Mouse (Mus musculus): ENCODE measurements around the gene Aplp2.

Aplp2 gene

DNA sequence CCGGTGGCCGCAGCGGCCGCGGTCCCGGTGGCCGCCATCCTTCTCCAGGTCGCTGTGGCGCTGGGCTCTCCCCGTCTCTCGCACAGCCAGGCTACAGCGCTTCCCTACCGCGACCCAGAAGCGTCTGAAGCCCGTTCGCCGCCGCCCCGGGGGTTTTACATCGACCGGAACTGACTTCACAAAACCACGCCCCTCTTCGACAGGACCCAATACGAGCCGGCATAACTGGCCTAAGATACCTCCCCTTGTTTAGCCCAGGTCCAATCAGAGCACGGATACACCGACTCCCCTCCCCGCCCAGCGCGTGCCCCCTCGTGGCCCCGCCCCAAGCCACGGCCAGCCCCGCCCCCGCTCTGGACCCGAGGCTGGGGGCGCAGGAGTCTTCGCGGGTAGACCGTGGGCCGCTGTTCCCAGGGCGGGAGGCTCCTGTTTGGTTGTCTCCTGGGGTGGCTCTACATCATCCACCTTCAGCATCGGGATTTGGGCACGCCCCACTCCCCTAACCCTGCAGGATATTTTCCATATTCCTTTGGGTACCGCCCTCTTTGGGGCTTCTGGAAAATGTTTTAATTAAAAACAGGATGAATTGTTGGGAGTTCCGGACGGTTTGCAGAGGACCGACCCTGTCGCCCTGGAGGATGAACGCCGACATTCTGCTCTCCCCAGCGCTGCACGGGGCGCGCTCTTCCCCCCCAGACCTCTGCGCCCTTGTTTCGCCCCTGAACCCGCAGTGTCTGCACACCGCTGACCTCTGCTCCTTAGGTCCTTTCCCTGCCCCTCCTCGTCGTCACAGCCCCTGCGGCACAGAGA, at the start of gene Aplp2:
Aplp2 (minus strand) TSS at position 126 of the 810 bp plus-strand sequence.
- DNase-seq (ENCODE audit: low read depth, low spot score): peak; percentile 99

DNA sequence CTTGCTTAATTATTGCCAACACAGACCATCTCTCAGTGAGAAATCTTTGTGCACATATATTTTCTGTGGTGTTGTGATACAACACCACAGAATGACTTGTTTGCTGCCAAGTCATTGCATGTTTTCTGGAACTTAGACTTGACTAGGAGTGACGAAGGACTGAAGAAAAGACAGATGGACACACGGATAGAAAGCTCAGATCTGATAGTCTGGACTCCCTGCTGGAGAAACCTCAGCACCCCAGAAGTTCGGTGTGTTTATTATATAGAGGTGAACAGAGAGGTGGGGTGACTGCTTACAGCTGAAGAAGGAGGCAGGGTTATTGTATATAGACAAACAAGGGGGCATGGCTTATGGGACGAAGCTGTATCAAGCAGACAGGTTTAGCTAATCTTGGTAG, 48.6 kb upstream of the Aplp2 start:
- no peak for DNase-seq (ENCODE audit: low read depth, low spot score)

DNA sequence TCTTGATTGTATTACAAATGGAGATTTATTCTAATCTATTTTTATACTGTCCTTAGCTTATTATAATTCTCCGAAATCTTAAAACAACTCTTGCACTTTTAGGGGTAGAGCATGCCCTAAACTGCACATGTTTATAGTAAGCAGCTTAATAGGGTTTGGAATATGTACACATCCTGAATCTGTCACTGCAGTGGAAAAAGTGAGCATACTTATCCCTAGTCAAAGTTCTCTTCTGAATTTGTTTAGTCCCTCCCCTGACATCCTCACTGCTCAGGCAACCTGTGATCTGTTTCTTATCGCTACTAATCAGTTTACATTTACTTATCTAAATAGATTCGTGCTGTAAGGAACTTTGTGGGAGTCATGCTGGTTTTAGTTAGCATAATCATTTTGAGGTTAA, 46.6 kb upstream of the Aplp2 start:
- DNase-seq (ENCODE audit: low read depth, low spot score): no peak

DNA sequence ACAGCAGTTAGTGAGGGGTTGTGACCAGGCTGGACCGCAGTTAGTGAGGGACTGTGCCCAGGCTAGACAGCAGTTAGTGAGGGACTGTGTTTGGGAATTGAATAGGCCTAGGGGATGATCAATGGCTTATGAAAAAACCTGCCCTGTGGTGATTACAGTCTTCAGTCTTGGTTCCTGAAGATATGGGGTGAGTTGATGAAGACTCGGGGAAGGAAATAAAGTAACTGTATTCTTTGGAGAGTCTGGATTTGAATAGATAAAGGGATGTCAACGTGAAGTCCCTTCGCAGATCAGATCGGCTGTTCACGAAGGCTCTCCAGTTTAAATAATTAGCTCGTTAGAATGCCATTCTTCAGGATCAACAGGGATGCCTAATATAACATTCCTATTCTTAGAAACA, 44.3 kb upstream of the Aplp2 start:
- DNase-seq (ENCODE audit: low read depth, low spot score): no peak

DNA sequence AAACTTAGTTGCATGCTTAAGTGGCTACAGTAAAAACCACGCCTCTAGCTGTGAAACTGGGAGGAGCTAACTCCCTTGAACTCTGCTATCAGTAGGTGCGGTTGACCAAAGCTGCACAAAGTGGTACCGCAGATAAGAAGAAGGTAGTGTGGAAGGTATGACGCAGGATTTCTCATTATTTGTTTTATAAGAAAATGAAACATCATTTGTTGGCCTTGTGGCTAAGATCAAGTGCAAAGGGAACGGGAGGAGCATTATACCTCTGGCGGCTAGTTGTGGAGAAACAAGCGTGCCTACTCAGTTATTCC, 43.0 kb upstream of the Aplp2 start:
- DNase-seq (ENCODE audit: low read depth, low spot score): no peak

DNA sequence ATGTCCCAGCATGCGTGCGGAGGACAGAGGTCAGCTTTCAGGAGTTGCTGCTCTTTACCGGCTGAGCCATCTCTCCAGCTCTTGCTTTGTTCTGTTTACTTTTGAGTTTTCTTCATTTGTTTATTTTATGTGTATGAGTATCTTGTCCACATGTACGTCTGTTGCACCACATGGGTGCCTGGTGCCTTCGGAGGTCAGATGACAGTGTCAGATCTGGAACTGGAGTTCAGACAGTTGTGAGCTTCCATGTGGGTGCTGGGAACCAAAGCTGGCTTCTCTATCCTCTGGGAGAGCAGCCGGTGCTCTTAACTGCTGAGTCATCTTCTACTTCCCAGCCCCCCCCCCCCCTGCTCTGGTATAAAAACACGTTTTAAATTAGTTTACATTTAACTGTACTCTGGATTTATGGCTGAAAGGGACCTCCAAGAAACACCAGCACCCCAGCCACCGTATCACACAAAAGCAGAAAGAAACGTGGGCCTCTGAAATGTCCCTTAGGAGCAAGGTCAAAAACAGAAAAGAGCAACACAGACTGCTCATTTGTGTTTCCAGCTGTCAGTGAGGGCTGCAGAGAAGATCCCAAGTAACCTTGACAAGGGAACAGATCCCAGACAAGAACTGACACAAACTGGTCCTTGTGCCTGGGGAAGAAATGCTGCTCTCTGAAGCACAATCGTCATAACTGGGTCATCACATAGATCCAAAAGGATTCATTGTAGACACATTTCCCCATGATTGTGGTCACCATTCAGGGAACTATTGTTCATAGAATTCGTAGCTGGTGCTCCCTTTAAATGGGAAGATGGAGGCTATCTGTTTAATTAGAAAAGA, 42.5 kb upstream of the Aplp2 start:
- no peak for DNase-seq (ENCODE audit: low read depth, low spot score)

DNA sequence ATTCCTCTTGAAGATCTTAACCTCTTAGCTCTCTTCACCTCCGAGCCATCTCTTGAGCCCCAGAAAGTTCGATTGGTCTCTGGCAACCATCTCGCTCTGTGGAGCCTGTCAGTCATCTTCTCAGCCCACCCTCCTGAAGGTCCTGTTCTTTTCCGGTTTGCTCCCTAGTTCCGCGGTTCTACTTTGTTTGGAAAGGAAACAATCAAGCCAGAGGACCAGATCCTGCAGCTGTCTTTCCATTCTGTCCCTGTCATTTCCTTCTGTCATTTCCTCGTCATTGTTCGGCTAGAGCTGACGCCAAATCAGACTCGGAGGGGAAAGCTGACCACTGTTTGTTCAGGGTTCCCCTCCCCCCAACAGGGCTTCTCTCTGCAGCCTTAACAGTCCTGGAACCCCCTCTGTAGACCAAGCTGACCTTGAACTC, 41.7 kb upstream of the Aplp2 start:
- DNase-seq (ENCODE audit: low read depth, low spot score): peak; percentile 31

DNA sequence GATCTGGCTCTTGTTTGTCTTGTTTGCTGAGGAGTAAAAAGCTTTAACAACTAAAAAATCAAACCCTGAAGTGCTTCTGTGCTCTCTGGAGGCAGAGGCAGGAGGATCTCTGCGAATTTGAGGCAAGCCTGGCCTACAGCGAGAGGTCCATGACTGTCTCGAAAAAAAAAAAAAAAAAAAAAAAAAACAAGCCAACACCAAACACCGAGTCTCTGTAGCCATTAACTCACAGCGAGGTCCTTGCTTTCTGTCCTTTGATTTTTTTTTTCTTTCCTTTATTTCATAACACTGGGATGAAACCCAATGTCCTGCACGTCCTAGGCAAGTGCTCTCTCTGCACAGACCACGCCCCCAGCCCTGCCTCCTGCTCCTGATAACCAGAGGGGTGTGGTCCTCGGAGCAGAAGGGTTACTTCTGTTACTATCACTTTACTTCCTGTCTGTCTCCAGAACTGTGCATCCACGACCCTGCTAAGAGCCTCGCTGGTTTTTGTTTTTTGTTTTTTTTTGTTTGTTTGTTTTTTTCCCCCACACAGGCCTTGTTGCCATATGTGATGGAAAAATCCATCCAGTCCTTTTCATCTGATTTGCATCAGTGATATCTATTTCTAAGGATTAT, 40.7 kb upstream of the Aplp2 start:
- DNase-seq (ENCODE audit: low read depth, low spot score): peak; percentile 26

DNA sequence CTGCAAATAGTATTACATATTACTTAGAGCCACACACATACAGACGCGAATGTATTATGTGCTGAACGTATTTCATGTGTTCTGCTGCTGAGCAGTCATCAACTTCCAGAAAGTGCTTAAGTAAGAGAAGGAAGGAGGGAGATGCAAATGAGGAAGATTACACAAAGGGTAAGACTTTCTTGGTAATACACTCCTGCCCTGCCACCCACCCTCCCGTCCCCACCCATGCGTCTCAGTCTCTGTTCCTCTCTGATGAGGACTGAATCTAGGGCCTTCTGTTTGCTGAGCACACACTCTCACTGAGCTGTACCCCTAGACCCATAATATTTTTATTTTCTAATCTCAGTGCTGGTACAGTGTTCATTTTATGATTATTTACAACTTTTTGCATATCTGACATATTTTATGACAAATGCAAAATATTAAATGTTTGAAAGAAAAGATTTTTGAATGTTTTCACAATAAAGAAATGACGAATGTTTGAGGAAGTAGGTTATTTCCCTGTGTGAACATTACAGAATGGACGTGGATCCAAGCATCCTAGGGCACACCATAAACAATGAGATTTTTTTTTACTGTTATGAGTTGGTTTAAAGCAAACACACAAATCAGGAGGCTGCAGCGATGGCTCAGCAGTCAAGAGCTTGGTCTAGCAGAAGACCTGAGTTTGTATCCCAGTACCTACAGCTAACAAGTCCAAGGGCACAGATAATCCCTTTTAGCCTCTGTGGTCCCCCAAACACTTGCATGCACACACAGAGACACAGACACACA, 36.0 kb upstream of the Aplp2 start:
- DNase-seq (ENCODE audit: low read depth, low spot score): peak; percentile 13

DNA sequence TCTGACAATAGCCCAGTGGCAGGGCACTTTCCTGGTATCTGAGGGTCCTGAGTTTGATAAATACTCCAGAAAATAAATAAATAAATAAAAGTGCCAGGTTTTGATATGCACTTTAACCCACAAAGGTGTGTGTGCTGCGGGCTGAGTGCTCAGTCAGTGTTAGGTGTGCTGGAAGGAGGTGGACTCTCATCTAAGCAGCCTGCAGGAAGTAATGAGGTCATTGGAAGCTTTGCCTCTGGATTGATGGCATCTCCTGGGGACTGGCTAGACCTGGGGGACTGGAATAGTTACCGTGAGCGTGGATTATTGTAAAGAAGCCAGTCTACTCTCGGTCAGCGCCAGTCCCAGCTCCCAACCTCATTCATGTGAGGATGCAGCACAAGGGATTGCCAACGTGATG, 34.8 kb upstream of the Aplp2 start:
- DNase-seq (ENCODE audit: low read depth, low spot score): no peak

DNA sequence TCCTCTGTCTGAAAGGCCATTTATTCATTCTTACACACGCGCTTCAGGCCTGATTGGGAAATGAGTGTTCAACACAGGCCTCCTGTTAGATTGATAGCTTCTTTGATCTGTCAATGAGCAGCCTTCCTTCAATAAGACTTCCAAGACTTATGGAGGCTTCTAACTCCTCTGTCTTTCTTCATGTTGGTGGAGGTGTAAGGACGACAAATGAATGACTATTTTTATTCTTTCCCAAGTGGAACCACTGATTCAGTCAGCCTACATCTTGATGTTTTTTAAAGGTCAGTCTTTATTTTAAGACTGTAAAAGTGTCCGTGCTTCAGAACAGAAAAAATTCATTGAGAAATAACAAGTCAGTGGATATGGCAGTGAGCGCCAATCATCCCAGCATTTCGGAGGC, 33.4 kb upstream of the Aplp2 start:
- no peak for DNase-seq (ENCODE audit: low read depth, low spot score)

DNA sequence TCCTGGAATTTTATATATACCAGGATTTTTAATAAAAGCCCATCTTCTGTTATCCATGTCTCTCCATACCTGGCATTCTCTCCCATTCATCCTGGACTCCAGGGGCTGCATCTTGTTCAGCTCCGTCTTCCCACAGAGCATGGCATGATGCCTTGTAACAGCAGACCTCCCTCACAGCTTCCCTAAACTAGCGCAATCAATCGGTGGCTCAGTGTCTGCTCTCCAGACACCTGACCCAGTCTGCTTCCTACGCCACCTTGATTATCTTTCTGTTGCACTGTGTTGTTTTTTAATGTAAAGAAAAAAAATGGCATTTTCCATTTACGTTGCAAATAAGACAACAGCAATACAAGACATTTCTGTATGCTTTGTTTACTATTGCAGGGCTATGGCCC, 32.3 kb upstream of the Aplp2 start:
- DNase-seq (ENCODE audit: low read depth, low spot score): no peak

DNA sequence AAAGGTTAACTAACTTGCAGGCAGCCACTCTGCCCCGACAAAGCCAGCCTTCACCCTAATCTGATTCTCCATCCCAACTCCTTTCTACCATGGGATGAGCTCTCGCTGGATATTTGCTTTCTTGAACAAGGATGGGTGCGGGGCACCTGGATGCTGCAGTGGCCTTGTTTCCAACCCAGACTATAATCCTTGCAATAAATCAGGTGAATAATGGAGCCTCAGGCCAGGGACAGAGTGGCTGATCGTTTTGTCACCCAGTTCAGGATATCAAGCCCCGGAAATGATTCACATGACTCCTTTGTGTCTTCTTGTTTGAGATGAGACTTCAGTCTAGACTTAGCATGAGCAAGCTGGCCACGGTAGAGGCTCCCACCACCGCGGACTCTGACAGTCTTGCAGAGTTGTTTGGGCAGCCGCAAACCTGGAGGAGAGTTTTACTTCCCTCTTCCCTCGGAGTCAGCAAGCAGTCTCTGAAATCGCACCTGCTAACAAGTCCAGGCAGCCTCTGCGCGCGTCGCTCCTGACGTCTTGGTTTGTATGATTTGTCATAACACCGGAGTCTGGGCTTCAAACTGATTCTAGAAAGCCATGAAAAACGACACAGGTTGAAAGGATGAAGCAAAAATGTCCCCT, 31.8 kb upstream of the Aplp2 start:
- no peak for DNase-seq (ENCODE audit: low read depth, low spot score)

DNA sequence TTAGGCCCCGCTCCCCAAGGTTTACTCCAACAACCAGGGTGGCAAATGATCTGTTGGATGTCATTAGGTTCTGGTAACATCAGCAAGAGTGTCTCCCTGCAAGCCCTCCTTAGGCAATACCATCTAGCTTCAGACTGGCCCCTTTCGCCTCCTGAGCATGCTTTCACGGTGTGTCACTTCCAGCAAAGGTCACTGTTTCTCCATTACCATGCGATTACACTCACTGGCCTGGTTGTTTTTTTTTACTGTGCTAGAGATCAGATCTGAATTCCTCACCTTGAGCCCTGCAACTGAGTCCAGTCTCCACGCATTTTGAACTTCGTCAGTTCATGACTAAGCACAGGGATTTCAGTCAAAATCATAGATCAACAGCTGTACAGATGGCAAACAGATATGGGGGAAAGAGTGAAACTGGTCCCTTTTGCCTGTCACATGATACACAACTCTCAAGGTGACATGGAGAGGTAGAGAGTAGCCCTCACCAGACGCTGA, 29.6 kb upstream of the Aplp2 start:
- no peak for DNase-seq (ENCODE audit: low read depth, low spot score)

DNA sequence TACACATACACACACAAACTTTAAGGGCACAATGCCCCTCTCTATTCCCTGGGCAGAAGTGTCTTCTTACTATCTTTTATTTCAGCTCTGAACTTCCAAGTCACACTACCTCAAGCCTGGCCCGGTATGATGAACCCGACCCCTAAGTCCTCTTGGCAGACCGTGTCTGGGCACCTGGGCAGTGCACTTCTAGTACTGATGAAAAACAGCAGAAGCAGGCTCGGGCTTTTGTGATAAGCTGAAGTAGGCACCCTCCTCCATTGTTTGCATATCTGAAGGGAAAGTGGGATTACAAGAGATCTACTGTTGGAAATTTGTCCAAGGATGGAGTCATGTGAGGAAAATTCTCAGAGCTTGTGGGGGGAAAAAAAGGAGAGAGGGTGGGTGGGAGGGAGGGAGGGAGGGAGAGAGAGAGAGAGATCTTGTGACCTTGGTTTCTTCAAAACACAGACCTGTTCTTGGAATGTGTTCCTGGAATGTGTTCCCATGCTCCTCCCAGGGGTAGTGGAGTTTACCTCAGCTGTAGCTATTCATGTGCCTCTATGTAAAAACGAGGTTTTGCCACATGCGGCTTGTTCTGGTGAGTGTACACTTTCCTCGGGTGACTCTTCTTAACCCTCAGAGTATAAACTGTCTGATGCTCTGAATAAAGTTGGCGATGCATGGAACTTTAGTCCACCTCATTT, 29.1 kb upstream of the Aplp2 start:
- no peak for DNase-seq (ENCODE audit: low read depth, low spot score)

DNA sequence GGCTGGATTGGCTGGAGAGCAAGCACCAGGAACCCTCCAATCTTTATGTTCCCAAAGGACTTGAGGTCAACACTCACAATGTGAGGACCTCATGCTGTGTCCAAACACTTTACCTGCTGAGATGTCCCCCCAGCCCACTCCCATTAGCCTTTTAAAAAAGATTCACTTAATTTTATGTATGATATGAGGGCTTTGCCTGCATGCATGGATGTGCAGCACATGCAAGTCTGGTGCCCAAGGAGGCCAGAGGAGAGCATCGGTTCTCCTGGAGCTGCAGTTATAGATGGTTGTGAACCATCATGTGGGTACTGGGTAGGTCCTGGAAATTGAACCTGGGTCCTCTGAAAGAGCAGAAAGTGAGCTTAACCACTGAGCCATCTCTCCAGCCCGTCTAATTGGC, 27.9 kb upstream of the Aplp2 start:
- no peak for DNase-seq (ENCODE audit: low read depth, low spot score)

DNA sequence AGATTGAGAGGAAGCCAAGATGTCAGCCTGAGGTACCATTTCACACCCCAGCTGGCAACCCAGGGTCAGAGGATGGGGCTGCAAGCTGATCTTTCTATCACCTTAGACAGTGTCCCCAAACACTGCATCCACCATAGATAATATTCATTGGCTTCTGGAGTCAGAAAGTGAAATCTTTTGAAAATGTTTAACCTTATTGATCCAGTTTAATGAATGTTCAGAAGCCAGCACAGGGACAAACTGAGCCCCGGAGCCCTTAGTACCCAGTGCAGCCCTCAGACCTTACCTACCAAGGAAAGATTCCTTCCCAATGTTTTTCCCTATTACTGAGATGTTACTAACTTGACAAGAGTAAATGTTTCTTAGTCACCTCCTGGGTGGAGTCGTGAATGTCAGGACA, 26.9 kb upstream of the Aplp2 start:
- no peak for DNase-seq (ENCODE audit: low read depth, low spot score)

DNA sequence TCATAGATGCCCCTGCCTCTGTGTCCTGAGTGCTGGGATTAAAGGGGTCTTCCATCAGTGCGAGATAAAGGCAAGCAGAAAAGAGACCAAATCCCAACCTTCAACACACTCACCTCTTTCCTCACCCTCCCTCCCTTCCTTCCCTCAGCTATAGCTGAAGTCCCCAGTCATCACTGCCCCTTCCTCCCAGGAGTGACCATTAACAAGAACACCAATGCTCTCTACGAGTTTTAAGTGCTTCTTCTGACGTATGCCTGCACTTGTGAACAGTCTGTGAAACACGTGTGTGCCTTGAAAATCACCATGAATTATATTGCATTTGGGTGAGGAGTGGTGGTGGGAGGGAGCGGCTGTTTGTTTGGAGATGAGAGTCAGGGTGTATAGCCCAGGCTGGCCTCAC, 24.5 kb upstream of the Aplp2 start:
- no peak for DNase-seq (ENCODE audit: low read depth, low spot score)

DNA sequence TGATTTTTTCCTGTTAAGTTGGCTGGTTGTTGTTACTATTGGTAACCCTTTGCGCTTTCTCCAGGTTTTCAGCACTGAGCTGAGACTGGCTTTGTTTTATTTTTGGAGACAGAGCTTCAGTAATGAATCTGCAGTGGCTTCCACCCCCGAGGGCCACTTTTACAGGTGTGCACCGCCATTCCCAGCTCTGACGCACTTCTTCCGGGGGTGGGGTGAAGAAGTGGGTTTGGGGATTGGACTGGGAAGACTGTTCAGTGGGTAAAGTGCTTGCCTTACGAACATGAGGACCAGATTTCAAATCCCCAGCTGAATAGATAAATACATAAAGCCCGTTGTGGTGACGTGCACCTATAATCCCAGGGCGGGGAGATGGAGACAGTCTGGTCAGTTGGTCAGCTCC, 23.9 kb upstream of the Aplp2 start:
- no peak for DNase-seq (ENCODE audit: low read depth, low spot score)

DNA sequence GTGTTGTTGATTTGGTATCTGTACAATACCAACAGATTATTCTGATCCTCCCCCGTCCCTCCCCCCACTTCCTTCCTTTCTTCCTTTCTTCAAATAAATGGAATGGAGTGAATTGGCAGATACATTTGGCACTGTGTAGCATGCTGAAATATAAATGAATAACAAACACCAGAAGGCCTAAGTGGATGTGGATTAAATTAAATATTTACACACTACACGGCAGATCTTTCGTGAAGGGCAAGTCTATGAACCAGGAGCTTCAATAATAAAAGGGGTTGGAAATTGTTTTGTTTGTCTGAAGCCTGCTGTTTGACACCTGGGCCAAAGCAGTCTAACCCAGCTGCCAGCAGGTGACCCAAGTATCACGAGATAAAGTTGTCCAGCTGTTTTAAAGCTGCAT, 23.4 kb upstream of the Aplp2 start:
- DNase-seq (ENCODE audit: low read depth, low spot score): no peak

DNA sequence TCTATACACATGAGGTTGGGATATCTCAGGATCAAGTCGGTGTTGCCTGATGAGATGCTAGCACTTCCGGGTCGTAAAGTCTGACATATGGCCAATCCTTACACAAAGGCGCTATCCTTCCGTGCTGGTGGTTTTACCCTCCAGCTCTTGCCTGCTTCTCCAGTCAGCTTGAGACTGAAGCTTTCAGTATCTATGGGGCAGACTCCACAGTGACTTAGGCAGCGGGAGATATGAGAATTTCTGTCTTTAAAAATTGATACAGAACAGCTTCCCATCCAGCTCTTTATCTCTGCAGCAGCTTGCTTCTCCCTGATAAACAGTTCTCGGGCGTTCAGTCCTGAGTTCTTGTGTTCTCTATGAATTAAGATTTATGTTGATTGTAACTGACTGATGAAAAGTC, 14.9 kb upstream of the Aplp2 start:
- no peak for DNase-seq (ENCODE audit: low read depth, low spot score)
